Mouse (Mus musculus) gastrocnemius, adult 8-10 months (tissue): ENCODE data around the gene Dennd1a. TPM values are rescaled to one million over a fixed set of nuclear protein-coding genes. Genes with fewer than 3 reads are reported as not detected.
A peak's percentile ranks its signal among the peaks of the same experiment; 100 is the strongest.

ENCODE experiments used
- DNase-seq, 2 experiments: peaks; one replicate each; pipeline ENCODE4 v3.0.0; 2022; ENCODE audit warnings: low spot score in 2 of 2
- total RNA-seq, 4 experiments: library from RNA; stranded (reverse); gene quantifications; 2 replicates each; pipeline ENCODE4 v1.2.4; 2022

Dennd1a gene
- total RNA-seq, 4 experiments from 2014 or later, result 33.8 to 40.0 (median 37.8) TPM

GRCm38 (mm10) chr2:38124727-38125126 is 162.5 kb downstream of the Dennd1a start:
- DNase-seq, result no peak

GRCm38 (mm10) chr2:38115000-38115399 is 172.2 kb downstream of the Dennd1a start:
- no peak for DNase-seq

GRCm38 (mm10) chr2:38111655-38112351 is 175.4 kb downstream of the Dennd1a start:
- no peak for DNase-seq

GRCm38 (mm10) chr2:38108586-38108985 is 178.6 kb downstream of the Dennd1a start:
- no peak for DNase-seq

- DNase-seq, result no peak
Observed at GRCm38 (mm10) chr2:38102674-38103073, 184.5 kb downstream of the Dennd1a start.

GRCm38 (mm10) chr2:38100289-38100688 is 186.9 kb downstream of the Dennd1a start:
- no peak for DNase-seq

GRCm38 (mm10) chr2:38099120-38099773 is 187.9 kb downstream of the Dennd1a start:
- DNase-seq, result no peak

GRCm38 (mm10) chr2:38097469-38097868 is 189.7 kb downstream of the Dennd1a start:
- no peak for DNase-seq

- DNase-seq, result no peak
Observed at GRCm38 (mm10) chr2:38096328-38096727, 190.9 kb downstream of the Dennd1a start.

- no peak for DNase-seq
Observed at GRCm38 (mm10) chr2:38094380-38095163, 192.6 kb downstream of the Dennd1a start.

- DNase-seq, result no peak
Observed at GRCm38 (mm10) chr2:38093968-38094367, 193.2 kb downstream of the Dennd1a start.

GRCm38 (mm10) chr2:38093242-38093641 is 193.9 kb downstream of the Dennd1a start:
- no peak for DNase-seq

GRCm38 (mm10) chr2:38088346-38088745 is 198.8 kb downstream of the Dennd1a start:
- no peak for DNase-seq

- DNase-seq, result no peak
Observed at GRCm38 (mm10) chr2:38085058-38085457, 202.1 kb downstream of the Dennd1a start.

GRCm38 (mm10) chr2:38083251-38083650 is 203.9 kb downstream of the Dennd1a start:
- peak in 1 of 2 experiments; percentile 50 for DNase-seq

- no peak for DNase-seq
Observed at GRCm38 (mm10) chr2:38074495-38074894, 212.7 kb downstream of the Dennd1a start.

GRCm38 (mm10) chr2:38072061-38072460 is 215.1 kb downstream of the Dennd1a start:
- DNase-seq, result no peak

- DNase-seq, result no peak
Observed at GRCm38 (mm10) chr2:38068171-38068572, 219.0 kb downstream of the Dennd1a start.

- no peak for DNase-seq
Observed at GRCm38 (mm10) chr2:38065914-38066313, 221.3 kb downstream of the Dennd1a start.

GRCm38 (mm10) chr2:38064266-38064665 is 222.9 kb downstream of the Dennd1a start:
- DNase-seq, result no peak

GRCm38 (mm10) chr2:38062156-38062555 is 225.0 kb downstream of the Dennd1a start:
- no peak for DNase-seq

- no peak for DNase-seq
Observed at GRCm38 (mm10) chr2:38061474-38061873, 225.7 kb downstream of the Dennd1a start.
